Mouse (Mus musculus) midbrain, embryonic 10.5 days (tissue): Measurements from ENCODE around the gene Ptprm. TPM values are rescaled to one million over a fixed set of nuclear protein-coding genes. Genes with fewer than 3 reads are reported as not detected.

Experiments
- DNase-seq: peaks from one replicate; pipeline ENCODE4 v3.0.0-alpha.2; 2017; ENCODE audit warnings: low spot score
- H3K27ac ChIP-seq: fragments of 300-500 bp; sonication (generic); replicated peaks from 2 replicates; pipeline ENCODE4 v1.5.1; 2016; ENCODE audit warnings: mild to moderate bottlenecking
- H3K27me3 ChIP-seq: fragments of 300-500 bp; sonication (generic); 2 replicates; pipeline ENCODE4 v1.6.1; 2016; ENCODE audit warnings: low read depth, mild to moderate bottlenecking; ENCODE audit not compliant: poor library complexity, severe bottlenecking
- H3K36me3 ChIP-seq: fragments of 300-500 bp; sonication (generic); 2 replicates; pipeline ENCODE4 v1.6.1; 2016; ENCODE audit warnings: mild to moderate bottlenecking, moderate library complexity
- H3K4me1 ChIP-seq: fragments of 300-500 bp; sonication (generic); 2 replicates; pipeline ENCODE4 v1.6.1; 2016
- H3K4me3 ChIP-seq: fragments of 300-500 bp; sonication (generic); 2 replicates; pipeline ENCODE4 v1.5.1; 2016; ENCODE audit warnings: mild to moderate bottlenecking, moderate library complexity
- H3K9me3 ChIP-seq: fragments of 300-500 bp; sonication (generic); replicated peaks from 2 replicates; pipeline ENCODE4 v1.6.1; 2016; ENCODE audit warnings: mild to moderate bottlenecking
- WGBS: fragments of 180-500 bp; shearing (Covaris S2); methylation state at CpG from one replicate; pipeline ENCODE4 v1.1.7; 2016; 5-methylcytosine and 5-hydroxymethylcytosine counted together
- polyA plus RNA-seq: library from polyadenylated mRNA; unstranded; fragments of >200 nt; fragmentation: Nextera tagmentation; extraction: Ambion mirVana; gene quantifications from 2 replicates; pipeline ENCODE4 v1.2.1, GENCODE M21; 2016

Ptprm gene
- polyA plus RNA-seq, 1 experiment from 2014 or later = 6.4 TPM

GRCm38 (mm10) chr17:67102051-67102450 is 252.2 kb downstream of the Ptprm start:
- 83% methylated on average over 6 of the region's 6 CpGs for WGBS

GRCm38 (mm10) chr17:67090997-67091396 is 263.3 kb downstream of the Ptprm start:
- Histone ChIP-seq H3K27me3 (no peaks in the 10 kb centered on the region), H3K27ac (no peak overlapping the region), H3K36me3 (no peaks in the 10 kb centered on the region), H3K9me3 (no peaks in the 10 kb centered on the region), H3K4me1 (no peaks in the 10 kb centered on the region), H3K4me3 (no peak overlapping the region)
- 87% methylated on average over 5 of the region's 5 CpGs for WGBS
- DNase-seq = no peak

More at GRCm38 (mm10) chr17:67102051-67102450, 252.2 kb downstream of the Ptprm start:
- Histone ChIP-seq H3K27me3 (no peaks in the 10 kb centered on the region), H3K36me3 (no peaks in the 10 kb centered on the region), H3K4me1 (no peaks in the 10 kb centered on the region), H3K9me3 (no peaks in the 10 kb centered on the region), H3K27ac (no peak overlapping the region), H3K4me3 (no peak overlapping the region)
- no peak for DNase-seq

GRCm38 (mm10) chr17:67090153-67090552 is 264.1 kb downstream of the Ptprm start:
- Histone ChIP-seq H3K27ac (no peak overlapping the region), H3K4me1 (no peaks in the 10 kb centered on the region), H3K36me3 (no peaks in the 10 kb centered on the region), H3K4me3 (no peak overlapping the region), H3K9me3 (no peaks in the 10 kb centered on the region), H3K27me3 (no peaks in the 10 kb centered on the region)
- no peak for DNase-seq
- WGBS = 85% methylated on average over 7 of the region's 7 CpGs

DNA sequence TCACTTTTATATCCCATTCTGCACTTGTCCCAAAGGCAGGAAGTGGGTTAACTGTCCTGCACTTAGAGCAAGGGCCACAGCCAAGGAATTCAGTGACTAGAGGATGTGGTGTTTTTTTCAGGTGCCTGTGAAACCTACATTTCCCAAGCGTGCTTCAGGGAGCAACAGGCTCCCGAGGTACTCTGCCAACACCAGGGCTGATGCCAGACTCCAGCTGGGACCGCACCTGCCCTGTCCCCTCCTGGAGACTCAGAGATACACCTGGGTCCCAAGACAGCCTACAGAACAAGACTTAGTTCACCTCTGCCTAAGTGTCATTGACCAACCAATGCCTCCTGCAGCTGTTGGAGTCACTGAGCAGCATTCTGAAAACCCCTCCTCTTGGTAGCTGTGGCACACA is 264.6 kb downstream of the Ptprm start:
- no peak overlapping the region for H3K27ac ChIP-seq
- 91% methylated on average over 3 of the region's 3 CpGs for WGBS
- 0 out of 2 replicates have a peak, but pooled peaks cover 1% of the 10 kb centered on the region for H3K4me1 ChIP-seq
- H3K9me3 ChIP-seq = no peaks in the 10 kb centered on the region
- no peaks in the 10 kb centered on the region for H3K27me3 ChIP-seq
- H3K4me3 ChIP-seq = no peak overlapping the region
- no peaks in the 10 kb centered on the region for H3K36me3 ChIP-seq
- no peak for DNase-seq

- Histone ChIP-seq H3K27ac (no peak overlapping the region), H3K4me3 (no peak overlapping the region), H3K4me1 (0 out of 2 replicates have a peak, but pooled peaks cover 11% of the 10 kb centered on the region), H3K36me3 (no peaks in the 10 kb centered on the region), H3K9me3 (no peaks in the 10 kb centered on the region), H3K27me3 (no peaks in the 10 kb centered on the region)
- no peak for DNase-seq
- WGBS = 65% methylated on average over 5 of the region's 5 CpGs
These were observed 266.7 kb downstream of the Ptprm start for GRCm38 (mm10) chr17:67087585-67087984.

- no peaks in the 10 kb centered on the region for H3K9me3 ChIP-seq
- WGBS = 83% methylated on average over 2 of the region's 2 CpGs
- H3K4me1 ChIP-seq = 0 out of 2 replicates have a peak, but pooled peaks cover 11% of the 10 kb centered on the region
- no peaks in the 10 kb centered on the region for H3K36me3 ChIP-seq
- no peak overlapping the region for H3K27ac ChIP-seq
- no peaks in the 10 kb centered on the region for H3K27me3 ChIP-seq
- DNase-seq = no peak
- no peak overlapping the region for H3K4me3 ChIP-seq
These were observed 267.4 kb downstream of the Ptprm start for GRCm38 (mm10) chr17:67086811-67087210.

GRCm38 (mm10) chr17:67084501-67084900 is 269.8 kb downstream of the Ptprm start:
- no peak overlapping the region for H3K27ac ChIP-seq
- no peaks in the 10 kb centered on the region for H3K27me3 ChIP-seq
- H3K4me1 ChIP-seq = 0 out of 2 replicates have a peak, but pooled peaks cover 11% of the 10 kb centered on the region
- H3K36me3 ChIP-seq = no peaks in the 10 kb centered on the region
- DNase-seq = no peak
- H3K4me3 ChIP-seq = no peak overlapping the region
- 86% methylated on average over 4 of the region's 4 CpGs for WGBS
- no peaks in the 10 kb centered on the region for H3K9me3 ChIP-seq

DNA sequence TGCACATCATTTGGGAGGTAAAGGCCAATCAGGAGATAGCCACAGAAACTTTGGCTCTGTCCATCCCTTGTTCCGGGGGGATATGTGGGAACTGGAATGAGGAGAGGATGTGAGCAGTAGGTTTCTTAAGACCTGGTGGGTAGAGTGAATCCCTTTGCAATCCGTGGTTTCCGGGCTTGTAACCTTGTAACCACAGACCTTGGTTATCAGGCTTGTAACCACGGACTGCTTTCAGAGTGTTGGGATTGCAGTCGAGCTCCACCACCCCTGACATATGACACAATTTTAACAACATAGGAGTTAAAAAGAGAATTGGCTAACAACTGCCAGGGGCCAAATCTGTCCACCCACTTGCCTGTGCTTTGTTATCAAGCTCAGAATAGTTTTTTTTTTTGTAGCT is 270.2 kb downstream of the Ptprm start:
- H3K4me1 ChIP-seq = 0 out of 2 replicates have a peak, but pooled peaks cover 11% of the 10 kb centered on the region
- no peak overlapping the region for H3K4me3 ChIP-seq
- no peaks in the 10 kb centered on the region for H3K27me3 ChIP-seq
- WGBS = 86% methylated on average over 5 of the region's 5 CpGs
- H3K27ac ChIP-seq = no peak overlapping the region
- DNase-seq = no peak
- H3K36me3 ChIP-seq = no peaks in the 10 kb centered on the region
- no peaks in the 10 kb centered on the region for H3K9me3 ChIP-seq

DNA sequence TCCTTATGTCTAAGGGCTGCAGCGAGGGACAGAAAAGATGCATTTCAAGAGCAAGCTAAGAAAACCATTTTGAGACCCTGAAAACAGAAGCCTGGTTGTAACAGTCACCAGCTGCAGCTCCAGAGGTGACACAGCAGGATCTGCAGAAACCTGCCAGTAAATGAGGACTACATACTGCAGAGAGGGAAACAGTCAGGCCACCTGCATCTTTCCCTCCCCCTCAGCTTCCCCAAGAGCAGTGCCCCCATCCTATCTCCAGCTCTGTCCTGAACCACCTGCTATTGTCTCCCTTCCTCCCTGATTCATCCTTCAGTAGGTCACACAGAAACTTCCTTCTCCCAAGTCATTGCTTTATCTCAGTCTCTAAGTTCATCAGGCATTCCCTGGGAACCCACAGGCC is 274.7 kb downstream of the Ptprm start:
- DNase-seq = no peak
- Histone ChIP-seq H3K4me1 (0 out of 2 replicates have a peak, but pooled peaks cover 9% of the 10 kb centered on the region), H3K27ac (no peak overlapping the region), H3K36me3 (no peaks in the 10 kb centered on the region), H3K4me3 (no peak overlapping the region), H3K9me3 (no peaks in the 10 kb centered on the region), H3K27me3 (no peaks in the 10 kb centered on the region)
- WGBS = 77% methylated on average over 1 of the region's 1 CpGs

DNA sequence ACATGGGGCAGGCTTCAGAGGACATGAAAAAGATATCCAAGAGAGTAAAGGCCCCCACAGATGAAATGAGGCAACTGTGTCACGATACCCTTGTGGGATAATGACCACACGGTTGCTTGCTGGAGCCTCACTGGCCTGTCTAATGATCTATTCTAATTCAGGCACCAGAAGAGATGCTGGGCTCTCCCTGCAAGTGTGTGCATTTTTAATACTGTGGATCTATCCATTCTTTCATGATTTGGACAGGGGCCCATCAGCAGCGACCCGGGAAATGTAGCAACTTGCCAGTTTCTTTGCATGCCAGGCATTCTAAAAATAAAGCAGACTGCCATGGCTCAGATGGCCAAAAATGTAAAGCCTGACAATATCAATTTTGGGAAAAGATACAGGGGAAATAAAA is 280.7 kb downstream of the Ptprm start:
- Histone ChIP-seq H3K4me1 (no peaks in the 10 kb centered on the region), H3K27me3 (no peaks in the 10 kb centered on the region), H3K9me3 (no peaks in the 10 kb centered on the region), H3K4me3 (no peak overlapping the region), H3K36me3 (no peaks in the 10 kb centered on the region), H3K27ac (no peak overlapping the region)
- 85% methylated on average over 4 of the region's 4 CpGs for WGBS
- DNase-seq = no peak

GRCm38 (mm10) chr17:67073139-67073538 is 281.1 kb downstream of the Ptprm start:
- DNase-seq = no peak
- Histone ChIP-seq H3K36me3 (no peaks in the 10 kb centered on the region), H3K4me3 (no peak overlapping the region), H3K4me1 (no peaks in the 10 kb centered on the region), H3K9me3 (no peaks in the 10 kb centered on the region), H3K27me3 (no peaks in the 10 kb centered on the region), H3K27ac (no peak overlapping the region)
- WGBS = 91% methylated on average over 6 of the region's 6 CpGs

GRCm38 (mm10) chr17:67071231-67072009 is 282.8 kb downstream of the Ptprm start:
- Histone ChIP-seq H3K27ac (no peak overlapping the region), H3K36me3 (no peaks in the 10 kb centered on the region), H3K9me3 (no peaks in the 10 kb centered on the region), H3K4me1 (no peaks in the 10 kb centered on the region), H3K27me3 (no peaks in the 10 kb centered on the region), H3K4me3 (no peak overlapping the region)
- 87% methylated on average over 7 of the region's 7 CpGs for WGBS
- no peak for DNase-seq

DNA sequence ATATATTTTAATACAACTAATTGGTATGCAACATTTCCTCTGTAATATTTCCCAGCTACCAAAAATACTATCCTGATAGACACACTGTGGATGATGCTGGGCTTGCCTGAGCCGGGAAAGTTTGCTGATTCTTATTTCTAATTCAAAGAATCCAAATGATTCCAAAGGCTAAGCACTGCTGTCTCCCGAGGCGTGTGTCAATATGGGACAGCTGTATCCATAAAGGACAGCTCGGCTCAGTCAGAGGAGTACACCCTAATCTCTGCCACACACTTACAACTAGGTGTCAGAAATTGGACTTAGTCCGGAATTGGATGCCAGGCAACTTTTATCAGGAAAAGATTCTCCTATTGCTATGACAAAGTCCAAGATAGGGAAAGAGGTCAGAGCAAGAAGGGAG is 290.6 kb downstream of the Ptprm start:
- no peaks in the 10 kb centered on the region for H3K4me1 ChIP-seq
- WGBS = 80% methylated on average over 5 of the region's 5 CpGs
- H3K9me3 ChIP-seq = no peaks in the 10 kb centered on the region
- no peaks in the 10 kb centered on the region for H3K27me3 ChIP-seq
- H3K27ac ChIP-seq = no peak overlapping the region
- no peak for DNase-seq
- H3K4me3 ChIP-seq = no peak overlapping the region
- no peaks in the 10 kb centered on the region for H3K36me3 ChIP-seq
